Mouse (Mus musculus) erythroid progenitor cell, adult 5-6 weeks (primary cell): Measurements from ENCODE around the gene Hyal2. TPM values are rescaled to one million over a fixed set of nuclear protein-coding genes. Genes with fewer than 3 reads are reported as not detected.

Source experiments
- ATAC-seq: replicated peaks from 2 replicates; pipeline ENCODE4 v1.8.0; 2016; ENCODE audit warnings: moderate number of reproducible peaks, mild to moderate bottlenecking, moderate TSS enrichment, inconsistent platforms; ENCODE audit not compliant: poor library complexity, low FRiP score, severe bottlenecking
- total RNA-seq, 2 experiments: library from RNA; stranded (forward) in 1 of 2; stranded (reverse) in 1 of 2; fragments of 150-400 nt in 1 of 2; fragments of 186-747, 209-891 nt in 1 of 2; gene quantifications; 2 replicates each; pipeline versions ENCODE4 v1.2.3 to v1.2.4; 2015 to 2017; ENCODE audit warnings: low replicate concordance in 2 of 2

Hyal2 gene
- total RNA-seq, 2 experiments from 2014 or later: 0.30 to 2.5 TPM

GRCm38 (mm10) chr9:107582509-107583062 lies 14.8 kb downstream of the Hyal2 start:
- no peak for ATAC-seq

DNA sequence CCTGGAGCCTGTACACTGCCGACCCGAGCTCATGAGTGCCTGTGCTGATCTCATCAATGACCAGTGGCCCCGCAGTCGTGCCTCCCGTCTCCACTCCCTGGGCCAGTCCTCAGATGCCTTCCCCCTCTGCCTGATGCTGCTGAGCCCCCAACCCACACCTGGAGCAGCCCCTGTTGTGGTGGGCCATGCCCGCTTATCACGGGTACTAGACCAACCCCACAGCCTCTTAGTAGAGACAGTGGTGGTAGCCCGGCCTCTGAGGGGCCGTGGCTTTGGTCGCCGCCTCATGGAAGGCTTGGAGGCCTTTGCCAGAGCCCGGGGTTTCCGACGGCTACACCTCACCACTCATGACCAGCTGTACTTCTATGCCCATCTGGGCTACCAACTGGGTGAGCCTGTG lies 15.4 kb downstream of the Hyal2 start:
- no peak for ATAC-seq

DNA sequence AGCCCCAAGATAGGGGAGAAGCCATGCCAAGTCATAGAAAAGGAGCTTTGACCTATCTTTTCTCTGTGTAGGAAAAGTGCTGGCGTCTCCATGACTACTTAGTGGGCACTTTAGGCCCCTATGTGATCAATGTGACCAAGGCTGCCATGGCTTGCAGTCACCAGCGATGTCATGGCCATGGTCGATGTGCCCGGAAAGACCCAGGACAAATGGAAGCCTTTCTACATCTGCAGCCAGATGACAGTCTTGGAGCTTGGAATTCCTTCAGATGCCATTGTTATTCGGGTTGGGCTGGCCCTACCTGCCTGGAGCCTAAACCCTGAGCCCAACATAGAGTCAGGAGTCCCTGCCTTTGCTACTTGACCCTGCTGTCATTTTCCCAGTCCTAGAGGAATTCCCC lies 18.8 kb downstream of the Hyal2 start:
- no peak for ATAC-seq

GRCm38 (mm10) chr9:107586974-107587832 lies 19.5 kb downstream of the Hyal2 start, which contains the start of gene Ifrd2:
Gene Ifrd2 (plus strand): TSS chr9:107587642.
- peak; percentile 72 for ATAC-seq

- peak; percentile 47 for ATAC-seq
Measured at GRCm38 (mm10) chr9:107587833-107588639, 20.3 kb downstream of the Hyal2 start.

GRCm38 (mm10) chr9:107590058-107590772 lies 22.5 kb downstream of the Hyal2 start:
- ATAC-seq: peak; percentile 63

GRCm38 (mm10) chr9:107590773-107591060 lies 23.0 kb downstream of the Hyal2 start:
- ATAC-seq: no peak

DNA sequence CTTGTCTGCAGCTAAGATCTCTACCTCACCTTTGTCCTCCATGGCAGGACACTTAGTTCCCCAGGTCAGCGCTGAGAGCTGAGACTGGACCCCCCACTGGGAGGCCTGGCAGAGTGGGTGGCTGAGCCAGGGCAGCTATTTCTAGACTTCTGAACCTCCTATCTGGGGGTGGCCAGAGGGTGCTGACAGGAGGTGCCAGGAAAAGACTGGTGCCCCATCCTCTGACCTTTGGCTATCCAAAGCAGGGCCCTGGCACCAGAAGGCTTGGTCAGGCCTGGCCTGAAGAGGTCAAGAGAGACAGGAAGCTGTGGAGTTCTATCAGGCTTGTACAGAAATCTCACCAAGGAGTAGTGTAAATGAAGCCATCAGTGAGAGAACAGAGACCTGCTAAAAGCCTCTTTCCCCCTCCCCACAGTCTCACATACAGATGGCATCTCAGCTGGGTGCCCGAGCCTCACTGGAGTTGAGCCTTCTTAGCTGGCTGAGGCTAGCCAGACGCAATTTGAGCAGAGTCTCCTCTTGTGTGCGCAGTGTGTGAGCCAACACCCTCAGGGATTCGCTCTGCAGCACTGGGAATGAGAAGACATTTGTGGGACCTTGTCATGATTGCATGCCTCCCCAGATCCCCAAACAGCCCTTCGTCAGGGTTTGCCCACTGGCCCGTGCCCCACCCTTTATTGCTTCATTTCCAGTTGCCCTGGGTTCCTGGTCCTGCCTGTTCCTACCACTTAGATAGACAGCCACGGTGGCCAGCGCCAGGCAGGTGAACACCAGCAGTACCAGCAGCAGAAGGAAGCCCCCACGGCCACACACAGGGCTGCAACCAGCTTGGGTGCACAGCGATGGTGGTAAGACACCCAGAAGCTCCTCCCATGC lies 25.6 kb downstream of the Hyal2 start:
- ATAC-seq: no peak

- ATAC-seq: no peak
Measured at GRCm38 (mm10) chr9:107594281-107595062, 26.7 kb downstream of the Hyal2 start.

- no peak for ATAC-seq
Measured at GRCm38 (mm10) chr9:107596619-107597569, 29.1 kb downstream of the Hyal2 start.

GRCm38 (mm10) chr9:107598385-107598784 lies 30.6 kb downstream of the Hyal2 start:
- ATAC-seq: no peak

GRCm38 (mm10) chr9:107599433-107599832 lies 31.7 kb downstream of the Hyal2 start:
- no peak for ATAC-seq

DNA sequence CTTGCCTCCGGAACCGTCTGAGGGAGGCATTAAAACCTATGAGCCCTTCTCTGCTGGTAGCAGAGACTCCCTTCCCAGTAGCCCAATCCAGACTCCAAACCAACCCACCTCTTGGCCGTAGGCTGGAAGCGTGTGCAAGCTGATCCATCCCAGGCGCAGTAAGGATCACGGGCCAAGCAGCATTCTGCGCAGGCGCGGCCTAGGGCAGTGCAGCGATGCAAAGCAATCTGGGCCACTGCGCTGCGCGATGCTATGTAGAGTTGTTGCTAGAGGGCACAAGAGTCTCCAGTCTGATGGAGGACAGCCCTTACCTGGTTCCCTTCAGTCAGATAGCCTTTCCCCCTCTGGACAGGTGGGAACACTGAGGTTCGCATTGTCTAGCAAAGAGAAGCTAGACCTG lies 32.1 kb downstream of the Hyal2 start:
- ATAC-seq: no peak

DNA sequence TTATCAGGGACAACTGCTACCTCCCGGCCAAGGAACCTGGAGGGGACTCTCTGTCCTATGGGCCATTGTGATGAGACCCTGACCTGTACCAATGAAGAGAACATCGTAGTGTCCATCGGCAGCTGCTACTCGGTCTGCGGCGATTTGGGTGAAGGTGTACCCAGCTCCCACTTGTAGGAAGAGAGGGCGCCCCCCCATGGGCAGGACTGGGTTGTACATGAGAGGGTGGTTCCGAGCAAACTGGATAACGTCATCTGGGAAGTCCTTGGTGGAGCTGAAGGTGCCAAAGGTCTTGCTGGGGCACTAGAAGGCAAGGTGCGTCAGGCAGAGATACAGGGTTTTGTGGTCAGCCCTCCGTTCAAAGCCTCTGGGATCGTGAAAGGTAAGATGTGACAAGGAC lies 33.0 kb downstream of the Hyal2 start:
- no peak for ATAC-seq

- no peak for ATAC-seq
Measured at GRCm38 (mm10) chr9:107601275-107601674, 33.5 kb downstream of the Hyal2 start.

DNA sequence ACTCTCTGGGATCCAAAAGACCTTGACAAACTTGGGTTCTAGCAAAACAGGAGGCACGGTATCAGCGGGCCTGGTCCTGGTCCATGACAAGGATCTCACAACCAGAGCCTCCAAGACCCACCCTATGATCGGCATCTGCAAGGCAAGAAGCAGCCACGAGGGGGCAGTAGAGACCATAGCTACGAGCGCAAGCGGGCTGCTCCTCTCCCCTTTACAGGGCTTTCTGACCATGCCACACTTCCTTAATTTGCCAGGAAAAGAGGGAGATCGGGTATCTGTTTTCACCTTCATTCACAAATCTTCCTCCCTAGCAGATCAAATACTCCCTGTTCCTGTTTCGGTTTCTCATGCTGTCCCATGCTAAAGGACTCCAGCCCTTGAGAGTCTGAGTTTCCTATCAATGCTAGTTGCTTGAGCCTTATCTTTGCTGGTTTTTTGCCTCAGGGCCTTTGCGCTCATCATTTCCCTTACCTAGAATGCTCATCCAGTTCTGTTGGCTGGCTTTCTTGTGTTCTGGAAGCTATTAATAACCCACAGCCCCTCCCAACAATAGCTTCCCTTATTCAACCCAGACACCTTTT lies 34.4 kb downstream of the Hyal2 start:
- peak; percentile 80 for ATAC-seq

DNA sequence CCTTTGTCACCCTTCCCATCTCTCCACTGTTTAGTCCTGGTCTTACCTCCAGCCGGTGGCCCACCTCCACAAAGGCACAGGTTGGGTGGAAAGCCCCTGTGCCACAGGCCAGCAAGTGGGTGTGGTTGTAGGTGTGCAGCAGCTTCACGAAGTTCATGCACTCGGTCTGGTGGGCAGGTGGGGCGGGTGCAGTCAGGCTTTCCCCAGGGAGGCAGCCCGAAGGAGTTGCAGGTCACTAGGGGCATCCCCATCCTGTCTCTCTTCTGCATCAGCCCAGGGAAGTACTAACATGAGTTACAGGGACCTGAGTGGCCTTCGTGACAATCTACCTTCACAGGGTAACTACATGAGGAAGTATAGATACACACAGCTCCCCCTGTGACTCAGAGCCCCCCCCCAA lies 35.5 kb downstream of the Hyal2 start:
- no peak for ATAC-seq
